Mouse (Mus musculus) intestine, embryonic 14.5 days (tissue): ENCODE measurements around the gene A630023A22Rik. TPM values are rescaled to one million over a fixed set of nuclear protein-coding genes. Genes with fewer than 3 reads are reported as not detected.

Experiments used
- ATAC-seq: fragments of 200-750 bp; cut with Nextera tagmentation; replicated peaks from 2 replicates; pipeline ENCODE4 v1.8.0; 2017; ENCODE audit warnings: low read depth, moderate number of reproducible peaks, moderate TSS enrichment, moderate library complexity; ENCODE audit not compliant: low FRiP score, low TSS enrichment
- DNase-seq: peaks from one replicate; pipeline ENCODE4 v3.0.0-alpha.2; 2018; ENCODE audit warnings: low spot score
- H3K27ac ChIP-seq: fragments of 300-500 bp; sonication (generic); 2 replicates; pipeline ENCODE4 v1.5.1; 2014; ENCODE audit warnings: low read depth, mild to moderate bottlenecking, control low read depth
- H3K27me3 ChIP-seq: fragments of 300-500 bp; sonication (generic); replicated peaks from 2 replicates; pipeline ENCODE4 v1.6.1; 2014; ENCODE audit warnings: low read length, control low read depth; ENCODE audit not compliant: control insufficient read depth, insufficient read depth
- H3K36me3 ChIP-seq: fragments of 300-500 bp; sonication (generic); 2 replicates; pipeline ENCODE4 v1.6.1; 2014; ENCODE audit warnings: low read length, control low read depth; ENCODE audit not compliant: control insufficient read depth, insufficient read depth
- H3K4me1 ChIP-seq: fragments of 300-500 bp; sonication (generic); replicated peaks from 2 replicates; pipeline ENCODE4 v1.6.1; 2014; ENCODE audit warnings: low read length, control low read depth, mixed read lengths; ENCODE audit not compliant: control insufficient read depth, insufficient read depth
- H3K4me2 ChIP-seq: fragments of 300-500 bp; sonication (generic); 2 replicates; pipeline ENCODE4 v1.6.1; 2014; ENCODE audit warnings: low read length
- H3K4me3 ChIP-seq: fragments of 300-500 bp; sonication (generic); 2 replicates; pipeline ENCODE4 v1.5.1; 2014; ENCODE audit warnings: low read depth, low read length, control low read depth, mixed read lengths
- H3K9ac ChIP-seq: fragments of 300-500 bp; sonication (generic); 2 replicates; pipeline ENCODE4 v1.6.1; 2014; ENCODE audit warnings: mild to moderate bottlenecking, low read length
- H3K9me3 ChIP-seq: fragments of 300-500 bp; sonication (generic); 2 replicates; pipeline ENCODE4 v1.6.1; 2016; ENCODE audit warnings: low read length, control low read depth; ENCODE audit not compliant: control insufficient read depth
- WGBS: fragments of 180-500 bp; shearing (Covaris S2); extraction: QIAGEN DNeasy Blood & Tissue Kit; methylation state at CpG from one replicate; pipeline ENCODE4 v1.1.7; 2014; 5-methylcytosine and 5-hydroxymethylcytosine counted together
- polyA plus RNA-seq: library from polyadenylated mRNA; unstranded; fragments of >200 nt; fragmentation: Nextera tagmentation; extraction: Ambion mirVana; gene quantifications from 2 replicates; pipeline ENCODE4 v1.2.1, GENCODE M21; 2014

Gene A630023A22Rik
- polyA plus RNA-seq, 1 experiment from 2014 or later: 1.3 TPM

DNA sequence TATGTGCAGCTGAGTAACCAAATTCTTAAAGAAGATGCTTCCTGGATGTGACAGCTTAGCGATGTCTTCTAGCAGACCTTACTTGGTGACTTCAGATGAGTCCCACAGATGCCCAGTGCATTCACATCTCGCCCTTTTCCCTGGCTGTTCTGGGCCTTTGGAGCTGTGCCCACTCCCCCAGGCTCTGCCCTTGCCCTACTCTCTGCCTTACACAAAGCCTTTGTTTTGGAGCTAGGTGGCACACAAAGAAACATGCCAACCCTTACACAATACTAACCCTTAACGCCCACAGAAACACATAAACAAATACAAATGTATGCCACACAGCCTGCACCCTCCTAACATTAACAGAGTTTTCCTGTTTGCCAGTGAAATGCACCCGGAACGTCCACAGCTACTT, 6.4 kb downstream of the A630023A22Rik start:
- no peaks in the 10 kb centered on the region for H3K36me3 ChIP-seq
- no peak overlapping the region for H3K9ac ChIP-seq
- H3K27ac ChIP-seq: no peak overlapping the region
- no peak for DNase-seq
- no peak overlapping the region for H3K4me3 ChIP-seq
- no peaks in the 10 kb centered on the region for H3K27me3 ChIP-seq
- no peaks in the 10 kb centered on the region for H3K4me1 ChIP-seq
- 80% methylated on average over 5 of the region's 5 CpGs for WGBS
- H3K9me3 ChIP-seq: no peaks in the 10 kb centered on the region
- H3K4me2 ChIP-seq: no peak overlapping the region
- ATAC-seq: no peak

DNA sequence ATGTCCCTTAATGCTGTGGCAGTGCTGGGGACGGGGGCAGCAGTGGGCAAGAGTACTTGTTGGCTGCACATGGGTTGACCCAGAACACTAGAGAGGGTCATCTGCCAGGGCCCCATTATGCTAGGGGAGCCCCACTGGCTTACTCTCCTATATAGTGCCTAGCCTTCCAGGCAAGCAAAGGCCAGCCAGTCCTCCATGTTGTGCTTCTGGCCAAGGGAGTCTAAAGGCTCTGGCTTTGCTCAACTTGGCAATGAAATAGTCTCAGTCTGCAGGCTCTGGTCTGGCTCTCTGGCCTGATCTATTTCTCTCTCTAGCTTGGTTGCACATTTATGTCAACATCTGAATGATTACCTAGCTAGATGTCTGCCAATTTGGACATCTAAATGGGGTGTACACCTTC, 9.7 kb downstream of the A630023A22Rik start:
- DNase-seq: no peak
- H3K4me3 ChIP-seq: no peak overlapping the region
- no peak overlapping the region for H3K27ac ChIP-seq
- no peaks in the 10 kb centered on the region for H3K27me3 ChIP-seq
- no peaks in the 10 kb centered on the region for H3K9me3 ChIP-seq
- no peak overlapping the region for H3K9ac ChIP-seq
- WGBS: 77% methylated on average over 1 of the region's 1 CpGs
- ATAC-seq: no peak
- H3K4me2 ChIP-seq: no peak overlapping the region
- H3K4me1 ChIP-seq: no peaks in the 10 kb centered on the region
- no peaks in the 10 kb centered on the region for H3K36me3 ChIP-seq

DNA sequence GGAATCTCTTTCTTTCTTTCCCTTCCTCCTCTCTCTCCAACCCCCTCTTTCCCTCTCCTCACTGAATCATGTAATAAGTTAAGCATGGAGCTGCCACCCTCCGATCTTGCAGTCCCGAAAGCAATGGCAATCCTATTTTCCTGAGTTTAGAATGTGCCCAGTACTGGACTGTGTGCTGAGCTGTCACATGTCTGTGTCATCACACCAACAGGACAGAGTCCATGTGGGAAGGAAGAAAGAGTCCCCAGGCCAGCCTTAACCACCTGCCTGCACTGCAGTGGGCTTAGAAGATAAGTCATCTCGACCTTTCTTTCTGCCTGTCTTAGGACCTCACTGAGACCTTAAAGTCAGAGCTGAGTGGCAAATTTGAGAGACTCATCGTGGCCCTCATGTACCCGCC, 11.1 kb downstream of the A630023A22Rik start:
- H3K4me1 ChIP-seq: no peaks in the 10 kb centered on the region
- no peak overlapping the region for H3K4me3 ChIP-seq
- no peak overlapping the region for H3K4me2 ChIP-seq
- no peaks in the 10 kb centered on the region for H3K9me3 ChIP-seq
- ATAC-seq: no peak
- no peak overlapping the region for H3K9ac ChIP-seq
- WGBS: 83% methylated on average over 5 of the region's 5 CpGs
- no peaks in the 10 kb centered on the region for H3K27me3 ChIP-seq
- no peaks in the 10 kb centered on the region for H3K36me3 ChIP-seq
- DNase-seq: no peak
- H3K27ac ChIP-seq: no peak overlapping the region

DNA sequence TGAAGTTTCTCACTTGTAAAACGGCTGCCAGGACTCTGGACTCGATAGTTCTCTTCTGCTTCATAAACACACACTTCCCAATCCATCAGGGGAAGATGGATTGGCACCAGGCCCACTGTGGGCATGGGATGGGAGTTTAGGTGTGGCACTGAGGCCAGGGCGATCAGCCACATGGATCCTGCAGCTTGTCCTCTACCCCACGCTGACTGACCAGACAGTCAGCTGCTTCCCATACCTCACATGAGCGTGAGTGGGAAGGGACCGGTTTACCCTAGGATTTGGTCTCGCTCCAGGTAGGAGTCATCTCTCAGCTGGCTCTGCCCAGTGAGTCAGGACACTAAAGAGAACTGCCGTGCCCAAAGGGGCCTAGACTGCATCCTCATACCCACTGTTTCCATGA, 12.8 kb downstream of the A630023A22Rik start:
- Histone ChIP-seq H3K36me3 (no peaks in the 10 kb centered on the region), H3K9me3 (no peaks in the 10 kb centered on the region), H3K27me3 (no peaks in the 10 kb centered on the region), H3K4me3 (no peak overlapping the region), H3K9ac (no peak overlapping the region), H3K4me2 (no peak overlapping the region), H3K27ac (no peak overlapping the region), H3K4me1 (no peaks in the 10 kb centered on the region)
- no peak for DNase-seq
- ATAC-seq: no peak
- WGBS: 80% methylated on average over 8 of the region's 8 CpGs

DNA sequence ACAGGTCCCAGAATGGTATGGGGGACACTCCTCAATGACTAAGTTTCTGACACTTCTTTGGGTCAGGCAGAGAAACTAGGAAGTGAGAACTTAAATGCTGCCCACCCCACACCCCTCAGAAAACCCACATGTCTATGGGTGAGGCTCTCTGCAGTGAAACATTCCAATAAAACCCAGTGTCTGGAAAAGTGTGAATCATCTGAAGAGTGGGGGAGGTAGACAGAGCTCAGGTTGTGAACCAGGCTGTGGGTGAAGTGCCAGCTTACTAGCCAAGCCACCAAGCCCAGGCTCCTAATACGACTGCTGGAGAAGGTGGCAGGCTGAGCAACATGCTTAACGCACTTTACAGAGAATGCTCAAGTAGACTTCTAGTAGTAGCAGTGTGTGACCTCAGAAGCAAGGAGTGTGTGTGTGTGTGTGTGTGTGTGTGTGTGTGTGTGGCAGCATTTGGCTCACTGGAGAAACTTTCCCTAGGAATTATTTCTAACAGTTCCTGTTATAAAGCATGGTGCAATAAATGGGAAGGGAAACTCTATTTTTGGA, 14.6 kb downstream of the A630023A22Rik start:
- Histone ChIP-seq H3K4me2 (no peak overlapping the region), H3K4me3 (no peak overlapping the region), H3K9ac (no peak overlapping the region), H3K27ac (no peak overlapping the region), H3K9me3 (no peaks in the 10 kb centered on the region), H3K4me1 (no peaks in the 10 kb centered on the region), H3K36me3 (no peaks in the 10 kb centered on the region), H3K27me3 (no peaks in the 10 kb centered on the region)
- DNase-seq (no peak), ATAC-seq (no peak)
- WGBS: 73% methylated on average over 2 of the region's 2 CpGs

DNA sequence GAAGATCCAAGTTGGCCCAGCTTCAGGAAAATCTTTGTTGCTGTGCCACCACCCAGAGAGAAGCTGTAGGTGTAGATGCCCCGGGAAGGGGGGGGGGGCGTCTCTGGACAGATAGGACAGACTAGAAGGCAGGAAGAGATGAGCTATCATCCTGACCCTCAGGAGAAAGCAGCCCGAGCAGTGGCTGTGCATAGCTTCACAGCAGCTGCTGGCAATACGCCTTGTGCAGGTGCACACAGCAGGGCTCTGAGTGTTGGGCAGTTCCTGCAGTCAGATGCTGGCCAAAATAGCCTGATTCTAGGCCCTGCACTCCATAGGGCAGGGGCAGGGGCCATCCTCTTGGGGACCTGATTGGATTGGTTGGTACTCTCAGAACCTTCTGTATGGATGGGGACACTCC, 15.7 kb downstream of the A630023A22Rik start:
- H3K4me3 ChIP-seq: no peak overlapping the region
- no peak overlapping the region for H3K9ac ChIP-seq
- no peaks in the 10 kb centered on the region for H3K27me3 ChIP-seq
- H3K36me3 ChIP-seq: no peaks in the 10 kb centered on the region
- no peaks in the 10 kb centered on the region for H3K4me1 ChIP-seq
- ATAC-seq: no peak
- H3K9me3 ChIP-seq: no peaks in the 10 kb centered on the region
- WGBS: 69% methylated on average over 4 of the region's 4 CpGs
- H3K27ac ChIP-seq: no peak overlapping the region
- no peak overlapping the region for H3K4me2 ChIP-seq
- DNase-seq: no peak

DNA sequence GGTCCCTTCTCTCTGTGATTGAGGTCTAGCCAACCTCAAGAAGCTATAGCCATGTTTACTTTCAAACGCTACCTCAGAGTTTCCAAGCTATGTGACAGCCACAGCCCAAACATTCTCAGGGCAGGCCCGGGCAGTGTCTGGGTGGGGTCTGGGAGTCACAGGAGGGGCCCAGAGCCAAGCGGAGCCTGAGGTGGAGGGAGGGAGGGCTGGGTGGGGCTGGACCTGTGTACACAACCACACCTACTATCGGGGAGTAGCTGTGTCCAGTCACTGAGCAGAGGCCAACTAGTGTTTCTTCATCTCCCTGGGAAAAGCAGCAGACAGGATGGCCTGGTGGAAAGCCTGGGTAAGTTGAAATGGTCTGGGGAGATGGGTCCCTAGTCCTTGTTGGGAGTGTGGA, 16.8 kb downstream of the A630023A22Rik start, which contains the start of gene Anxa8:
Gene Anxa8 (plus strand): TSS at position 251 of the 400 bp plus-strand sequence.
- no peaks in the 10 kb centered on the region for H3K36me3 ChIP-seq
- no peaks in the 10 kb centered on the region for H3K9me3 ChIP-seq
- no peak within 1 kb of the TSS for H3K27ac ChIP-seq
- no peak within 1 kb of the TSS for H3K4me3 ChIP-seq
- ATAC-seq: 0 out of 2 replicates have a peak, but pooled peaks have one; percentile 55
- DNase-seq: no peak
- H3K27me3 ChIP-seq: no peaks in the 10 kb centered on the region
- H3K4me1 ChIP-seq: no peaks in the 10 kb centered on the region
- H3K4me2 ChIP-seq: no peak within 1 kb of the TSS
- H3K9ac ChIP-seq: no peak within 1 kb of the TSS
- 28% methylated on average over 4 of the region's 4 CpGs for WGBS

DNA sequence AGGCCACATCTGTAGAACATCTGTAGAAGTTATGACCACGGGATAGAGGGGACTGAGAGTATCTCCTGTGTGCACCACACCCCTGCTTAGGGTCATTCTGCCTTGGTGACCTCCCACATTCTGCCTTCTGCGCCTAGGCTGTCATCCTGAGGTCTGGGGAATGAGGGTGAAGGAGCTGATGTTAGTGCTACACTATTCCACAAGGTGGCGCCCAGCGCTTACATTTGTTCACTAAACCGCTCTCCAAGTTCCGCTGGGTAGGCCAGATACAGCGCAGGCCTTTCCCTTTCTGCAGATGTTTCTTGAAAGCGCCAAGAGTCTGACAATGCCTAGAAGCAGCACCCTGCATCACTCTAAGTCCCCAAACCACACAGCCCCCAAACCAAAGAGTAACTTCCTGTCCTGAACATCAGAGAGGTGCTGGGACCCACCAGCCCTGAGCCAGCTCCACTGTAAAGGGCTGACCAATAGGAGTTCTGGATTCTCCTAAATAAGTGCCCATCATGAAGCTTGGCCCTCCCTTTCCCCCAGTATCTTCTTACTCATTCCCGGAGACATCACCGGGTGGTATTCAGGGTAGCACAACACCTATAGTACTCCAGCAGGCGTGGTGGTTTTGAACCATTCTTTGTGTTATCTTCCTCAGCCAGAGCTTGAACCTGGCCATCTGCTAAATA, 22.1 kb downstream of the A630023A22Rik start:
- Histone ChIP-seq H3K4me2 (no peak overlapping the region), H3K4me1 (no peaks in the 10 kb centered on the region), H3K9ac (no peak overlapping the region), H3K4me3 (no peak overlapping the region), H3K36me3 (no peaks in the 10 kb centered on the region), H3K27ac (no peak overlapping the region), H3K27me3 (no peaks in the 10 kb centered on the region), H3K9me3 (no peaks in the 10 kb centered on the region)
- WGBS: 9% methylated on average over 11 of the region's 11 CpGs
- ATAC-seq (peak; percentile 83), DNase-seq (peak; percentile 89)

DNA sequence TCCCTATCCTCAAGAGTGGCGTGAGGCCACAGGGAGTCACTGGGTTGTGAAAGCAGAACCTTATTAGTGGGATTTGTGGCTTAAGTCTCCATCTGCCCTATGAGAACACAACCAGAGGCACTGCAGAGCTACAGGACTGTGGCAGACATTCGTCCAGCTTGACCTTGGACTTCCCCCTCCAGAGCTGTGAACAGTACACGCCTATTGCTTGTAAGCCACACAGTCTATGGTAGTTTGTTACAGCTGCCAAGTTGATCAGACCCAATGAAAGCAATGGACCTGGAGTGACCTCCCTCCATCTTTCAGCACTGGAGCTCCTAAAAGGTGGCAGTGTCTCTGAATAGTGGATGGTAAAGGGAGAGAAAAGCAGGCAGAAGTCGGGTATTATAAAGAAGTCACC, 24.3 kb downstream of the A630023A22Rik start:
- H3K9ac ChIP-seq: no peak overlapping the region

More for the DNA sequence above, 24.3 kb downstream of the A630023A22Rik start:
- WGBS: 69% methylated on average over 4 of the region's 4 CpGs
- Histone ChIP-seq H3K4me2 (no peak overlapping the region), H3K4me1 (0 out of 2 replicates have a peak, but pooled peaks cover 4% of the 10 kb centered on the region), H3K9me3 (no peaks in the 10 kb centered on the region), H3K4me3 (no peak overlapping the region), H3K27ac (no peak overlapping the region), H3K36me3 (no peaks in the 10 kb centered on the region), H3K27me3 (no peaks in the 10 kb centered on the region)
- DNase-seq: no peak
- no peak for ATAC-seq
